Comparison of ENCODE assay signal across 8 mouse cellular contexts in the genomic region with DNA sequence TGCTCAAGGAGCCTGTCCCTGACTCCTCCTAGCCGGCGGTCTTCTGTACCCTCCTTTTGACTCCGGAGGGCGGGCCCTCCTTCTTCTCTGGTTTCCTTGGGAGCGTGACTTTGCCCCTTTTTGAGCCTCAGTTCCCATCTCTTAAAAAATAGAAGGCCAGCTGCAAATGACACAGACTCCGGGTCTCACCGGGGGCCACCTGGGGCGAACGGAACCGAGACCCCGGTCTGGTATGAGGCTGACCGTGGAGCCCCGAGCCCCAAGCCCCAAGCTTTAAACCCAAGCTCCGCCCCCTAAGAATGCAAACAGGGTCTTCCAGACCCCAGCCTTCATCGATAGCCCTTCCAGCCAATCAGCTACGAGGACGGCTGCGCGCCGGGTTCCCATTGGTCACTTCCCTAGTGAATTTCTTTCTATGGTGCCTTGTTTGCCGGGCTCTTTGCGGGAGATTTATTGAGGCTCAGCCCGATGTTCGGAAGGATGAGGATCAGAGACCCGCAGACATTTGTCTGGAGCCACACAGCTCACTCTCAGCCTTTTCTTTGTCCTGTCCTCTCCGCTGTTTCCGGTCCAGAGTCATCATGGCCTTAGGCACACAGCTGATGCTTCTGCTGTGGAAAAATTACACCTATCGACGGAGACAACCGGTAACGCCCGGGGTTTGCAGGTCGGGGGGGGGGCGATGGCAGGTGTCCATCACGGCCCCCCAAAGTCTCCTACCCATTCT. TPM values are rescaled to one million over a fixed set of nuclear protein-coding genes. Genes with fewer than 3 reads are reported as not detected.
DNase-seq lines count a peak whose midpoint lies in the region; ATAC-seq and TF ChIP-seq lines count a peak whose summit lies in the region.

No protein-coding gene starts in this region.

- intact Hi-C loops in left cerebral cortex, postnatal 36 days (cut with DNase I): loop anchor here (2.0 kb wide), 1 partner anchor 42 kb away; a partner anchor contains a TSS

- H3K36me3 ChIP-seq in forebrain, embryonic 15.5 days: no peaks in the 10 kb centered on the region
- peaks cover 26% of the 10 kb centered on the region for H3K36me3 ChIP-seq in hindbrain, embryonic 10.5 days
- H3K36me3 ChIP-seq in small intestine, adult 2 months (ENCODE audit: control insufficient read depth, insufficient read depth, low read length): peaks cover 10% of the 10 kb centered on the region; the same call in 1 of the 2 replicates

- no peaks in the 10 kb centered on the region for H3K9me3 ChIP-seq in forebrain, embryonic 15.5 days
- H3K9me3 ChIP-seq in hindbrain, embryonic 10.5 days: 0 out of 2 replicates have a peak, but pooled peaks cover 2% of the 10 kb centered on the region

- under 1% methylated on average over 34 of the region's 35 CpGs for WGBS in forebrain, embryonic 15.5 days
- WGBS in hindbrain, embryonic 10.5 days: under 1% methylated on average over 35 of the region's 35 CpGs
- WGBS in small intestine, adult 2 months: 2% methylated on average over 35 of the region's 35 CpGs

- no peak for TF ChIP-seq CTCF in small intestine, adult 2 months (IDR thresholded peaks at IDR 0.05; ENCODE audit: extremely low read depth, insufficient read length, insufficient replicate concordance, low read depth, low read length)

- peaks cover 6% of the 10 kb centered on the region; the same call in 1 of the 2 replicates for H3K27me3 ChIP-seq in forebrain, embryonic 15.5 days
- H3K27me3 ChIP-seq in hindbrain, embryonic 10.5 days (ENCODE audit: insufficient read depth, poor library complexity, severe bottlenecking): peaks cover 47% of the 10 kb centered on the region
- no peaks in the 10 kb centered on the region for H3K27me3 ChIP-seq in small intestine, adult 2 months (ENCODE audit: control insufficient read depth, insufficient read depth, low read length)

- peak overlapping the region; percentile 57 for H3K4me3 ChIP-seq in forebrain, embryonic 15.5 days
- peak overlapping the region; percentile 64 for H3K4me3 ChIP-seq in hindbrain, embryonic 10.5 days
- peak overlapping the region; percentile 81 for H3K4me3 ChIP-seq in small intestine, adult 2 months (ENCODE audit: low read depth, low read length)

- peak overlapping the region; percentile 53 for H3K27ac ChIP-seq in forebrain, embryonic 15.5 days (replicated peaks)
- H3K27ac ChIP-seq in hindbrain, embryonic 10.5 days: peak overlapping the region; percentile 81
- H3K27ac ChIP-seq in small intestine, adult 2 months (ENCODE audit: insufficient read depth, low read depth, low read length): peak overlapping the region; percentile 42; the same call in 1 of the 2 replicates

- peaks cover 16% of the 10 kb centered on the region for H3K4me1 ChIP-seq in forebrain, embryonic 15.5 days
- H3K4me1 ChIP-seq in hindbrain, embryonic 10.5 days (replicated peaks): peaks cover 28% of the 10 kb centered on the region
- H3K4me1 ChIP-seq in small intestine, adult 2 months (ENCODE audit: control insufficient read depth, insufficient read depth, insufficient read length, low read length): peaks cover 16% of the 10 kb centered on the region

- TF ChIP-seq POLR2A in small intestine, adult 2 months (IDR thresholded peaks at IDR 0.05; ENCODE audit: low read depth, low read length): peak; percentile 37; the same call in 1 of the 2 replicates

- H3K4me2 ChIP-seq in forebrain, embryonic 15.5 days (replicated peaks): peak overlapping the region; percentile 87

- peak overlapping the region; percentile 62 for H3K9ac ChIP-seq in forebrain, embryonic 15.5 days (replicated peaks)

- peak; percentile 58 for DNase-seq in gastrocnemius, adult 18-20 months (ENCODE audit: low spot score)
- no peak for DNase-seq in gastrocnemius, adult 8-10 months (ENCODE audit: low spot score in 2 of 2)
- DNase-seq in cerebellum, adult 18-20 months: peak; percentile 84 to 88
- DNase-seq in hindbrain, embryonic 10.5 days (ENCODE audit: low spot score): peak; percentile 92
- DNase-seq in left cerebral cortex, postnatal 36 days (ENCODE audit: low spot score in 2 of 2): peak; percentile 64 to 70

- peak; percentile 83 for ATAC-seq in forebrain, embryonic 15.5 days (replicated peaks)
- ATAC-seq in megakaryocyte progenitor cell, adult 5-6 weeks (replicated peaks; ENCODE audit: poor library complexity): peak; percentile 52

RNA-seq across cellular contexts. Expression of a gene that starts 0.9 kb away (rescaled TPM):
- total RNA-seq in gastrocnemius, adult 18-20 months (2021): 1 to 10 TPM; 6.6 to 7.6 TPM
- 1 to 10 TPM; 7.3 to 8.6 (median 8.1) TPM for total RNA-seq in gastrocnemius, adult 8-10 months (2022)
- 3.7 and 4.1 TPM in 2 replicates for polyA plus RNA-seq in forebrain, embryonic 15.5 days (2015; fragmentation: Nextera tagmentation; extraction: Ambion mirVana)
- polyA plus RNA-seq in hindbrain, embryonic 10.5 days (2016; fragmentation: Nextera tagmentation; extraction: Ambion mirVana): 4.4 and 6.0 TPM in 2 replicates
- total RNA-seq in left cerebral cortex, postnatal 36 days (2021): 10 to 100 TPM; 10.3 to 13.0 TPM
- total RNA-seq in megakaryocyte progenitor cell, adult 5-6 weeks (2015): 15.4 and 15.8 TPM in 2 replicates
- total RNA-seq in megakaryocyte progenitor cell, adult 5-6 weeks (2017): 17.0 and 17.5 TPM in 2 replicates
- 18.1 and 33.4 TPM in 2 replicates for polyA plus RNA-seq in small intestine, adult 2 months (2012; rRNA removed)

RNA-seq across cellular contexts. Expression of a gene that starts 8.8 kb away (rescaled TPM):
- 10 to 100 TPM in 1 of 2 experiments, 1 to 10 TPM in 1; 5.2 to 10.5 TPM for total RNA-seq in gastrocnemius, adult 18-20 months (2021)
- 1 to 10 TPM; 2.7 to 5.3 (median 4.3) TPM for total RNA-seq in gastrocnemius, adult 8-10 months (2022)
- polyA plus RNA-seq in forebrain, embryonic 15.5 days (2015; fragmentation: Nextera tagmentation; extraction: Ambion mirVana): 26.7 and 29.1 TPM in 2 replicates
- 201 and 223 TPM in 2 replicates for polyA plus RNA-seq in hindbrain, embryonic 10.5 days (2016; fragmentation: Nextera tagmentation; extraction: Ambion mirVana)
- 1 to 10 TPM; 4.7 to 7.6 TPM for total RNA-seq in left cerebral cortex, postnatal 36 days (2021)
- total RNA-seq in megakaryocyte progenitor cell, adult 5-6 weeks (2015): 50.5 and 52.8 TPM in 2 replicates
- 73.3 and 84.1 TPM in 2 replicates for total RNA-seq in megakaryocyte progenitor cell, adult 5-6 weeks (2017)
- 49.9 and 72.8 TPM in 2 replicates for polyA plus RNA-seq in small intestine, adult 2 months (2012; rRNA removed)

RNA-seq across cellular contexts. Expression of a gene that starts 13.1 kb away (rescaled TPM):
- total RNA-seq in gastrocnemius, adult 18-20 months (2021): 10 to 100 TPM; 68.7 to 84.2 TPM
- total RNA-seq in gastrocnemius, adult 8-10 months (2022): 10 to 100 TPM; 67.9 to 81.4 (median 74.4) TPM
- 21.7 and 23.1 TPM in 2 replicates for polyA plus RNA-seq in forebrain, embryonic 15.5 days (2015; fragmentation: Nextera tagmentation; extraction: Ambion mirVana)
- polyA plus RNA-seq in hindbrain, embryonic 10.5 days (2016; fragmentation: Nextera tagmentation; extraction: Ambion mirVana): 11.8 and 13.1 TPM in 2 replicates
- 100 to 1,000 TPM; 122 TPM for total RNA-seq in left cerebral cortex, postnatal 36 days (2021)
- total RNA-seq in megakaryocyte progenitor cell, adult 5-6 weeks (2015): 38.9 and 44.2 TPM in 2 replicates
- 44.6 and 54.8 TPM in 2 replicates for total RNA-seq in megakaryocyte progenitor cell, adult 5-6 weeks (2017)
- 225 and 441 TPM in 2 replicates for polyA plus RNA-seq in small intestine, adult 2 months (2012; rRNA removed)

RNA-seq across cellular contexts. Expression of a gene that starts 19.3 kb away (rescaled TPM):
- total RNA-seq in gastrocnemius, adult 18-20 months (2021): 1 to 10 TPM in 1 of 2 experiments, under 1 TPM in 1; 0.75 to 1.3 TPM
- 1 to 10 TPM in 2 of 4 experiments, under 1 TPM in 2; 0.48 to 1.3 (median 0.84) TPM for total RNA-seq in gastrocnemius, adult 8-10 months (2022)
- 1.3 TPM in 2 replicates for polyA plus RNA-seq in forebrain, embryonic 15.5 days (2015; fragmentation: Nextera tagmentation; extraction: Ambion mirVana)
- 8.4 and 9.0 TPM in 2 replicates for polyA plus RNA-seq in hindbrain, embryonic 10.5 days (2016; fragmentation: Nextera tagmentation; extraction: Ambion mirVana)
- total RNA-seq in left cerebral cortex, postnatal 36 days (2021): 1 to 10 TPM; 3.3 to 5.3 TPM
- 64.1 and 69.0 TPM in 2 replicates for total RNA-seq in megakaryocyte progenitor cell, adult 5-6 weeks (2015)
- total RNA-seq in megakaryocyte progenitor cell, adult 5-6 weeks (2017): 112 and 121 TPM in 2 replicates
- 23.2 and 36.8 TPM in 2 replicates for polyA plus RNA-seq in small intestine, adult 2 months (2012; rRNA removed)

RNA-seq across cellular contexts. Expression of a gene that starts 26.7 kb away (rescaled TPM):
- under 1 TPM; 0.32 to 0.59 TPM for total RNA-seq in gastrocnemius, adult 18-20 months (2021)
- under 1 TPM; 0.13 to 0.52 (median 0.36) TPM for total RNA-seq in gastrocnemius, adult 8-10 months (2022)
- 0.50 and 0.63 TPM in 2 replicates for polyA plus RNA-seq in forebrain, embryonic 15.5 days (2015; fragmentation: Nextera tagmentation; extraction: Ambion mirVana)
- polyA plus RNA-seq in hindbrain, embryonic 10.5 days (2016; fragmentation: Nextera tagmentation; extraction: Ambion mirVana): 0.35 TPM in 2 replicates
- total RNA-seq in left cerebral cortex, postnatal 36 days (2021): under 1 TPM in 1 of 2 experiments, not detected in 1; 0.10 TPM
- total RNA-seq in megakaryocyte progenitor cell, adult 5-6 weeks (2015): not detected in 2 replicates
- total RNA-seq in megakaryocyte progenitor cell, adult 5-6 weeks (2017): not detected in 2 replicates
- not detected in 2 replicates for polyA plus RNA-seq in small intestine, adult 2 months (2012; rRNA removed)

Comparison
In these comparisons a context has a peak if more than half of its experiments do, and no peak if none do; other contexts are left out.
1. DNase-seq: peak in gastrocnemius, adult 18-20 months (single experiment), cerebellum, adult 18-20 months (2 of 2), hindbrain, embryonic 10.5 days (single experiment) and left cerebral cortex, postnatal 36 days (2 of 2); none in gastrocnemius, adult 8-10 months (0 of 2).
2. RNA of a gene that starts 8.8 kb away (total RNA-seq): 50.5 to 84.1 TPM in megakaryocyte progenitor cell, adult 5-6 weeks; 5.2 to 10.5 TPM in gastrocnemius, adult 18-20 months, 4.7 to 7.6 TPM in left cerebral cortex, postnatal 36 days and 2.7 to 5.3 TPM in gastrocnemius, adult 8-10 months; every median in the first group is over 4 times any median in the second.
3. Peak in every context shown above with its lines, with median percentiles within 50 percentile points of each other: H3K27ac ChIP-seq and H3K4me3 ChIP-seq.